Mouse (Mus musculus): ENCODE results near the gene Sec16b.

DNA sequence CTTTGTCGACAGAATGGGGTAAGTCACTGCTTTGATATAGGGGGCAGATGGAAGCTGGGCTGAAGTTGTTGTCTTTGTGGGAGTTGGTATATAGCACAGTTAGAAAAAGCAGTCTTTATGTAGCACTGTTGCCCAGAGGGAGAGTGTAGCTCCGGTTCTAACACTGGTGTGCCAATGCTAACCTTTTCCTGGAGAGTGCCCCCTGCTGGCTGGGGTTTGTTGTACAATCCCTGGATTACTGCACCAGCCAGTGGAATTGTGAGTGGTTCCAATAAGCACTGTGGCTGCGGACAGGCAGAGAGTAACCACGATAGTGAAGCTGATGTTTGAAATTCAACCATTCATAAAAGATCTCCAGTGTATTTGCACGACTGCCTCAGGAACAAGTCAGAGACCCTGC lies 31.1 kb downstream of the Sec16b start:
- TF ChIP-seq CTCF (IDR thresholded peaks at IDR 0.05; ENCODE audit: low read depth), result peak; percentile 62
- TF ChIP-seq EP300 (IDR thresholded peaks at IDR 0.05; ENCODE audit: low read depth), result no peak
